Mouse (Mus musculus) brain, adult 2 months (tissue): Measurements from ENCODE around the gene Eaf2.
"Not testable (repeated sequence)": the region's sequence is repeated elsewhere in the genome, so short reads cannot be mapped to it uniquely, and the experiment has no call there.

Source experiments
- DNase-seq: peaks from one replicate; pipeline ENCODE4 v3.0.0; 2011; ENCODE audit warnings: low read depth, low spot score

The Eaf2 gene

DNA sequence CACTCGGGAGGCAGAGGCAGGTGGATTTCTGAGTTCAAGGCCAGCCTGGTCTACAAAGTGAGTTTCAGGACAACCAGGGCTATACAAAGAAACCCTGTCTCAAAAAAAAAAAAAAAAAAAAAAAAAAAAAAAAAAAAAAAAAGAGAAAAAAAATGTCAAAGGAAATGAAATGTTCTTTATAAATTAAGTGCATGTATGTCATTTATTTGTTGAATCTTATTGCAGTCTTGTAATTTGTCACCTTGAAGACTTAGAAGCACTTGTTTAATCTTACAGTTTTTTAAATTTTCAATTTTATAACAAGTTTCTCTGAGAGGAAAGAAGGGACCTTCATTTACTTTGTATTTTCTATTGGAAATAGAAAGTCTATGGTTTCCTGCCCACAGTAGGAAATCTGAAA lies 27.9 kb downstream of the Eaf2 start:
- DNase-seq = not testable (repeated sequence)

DNA sequence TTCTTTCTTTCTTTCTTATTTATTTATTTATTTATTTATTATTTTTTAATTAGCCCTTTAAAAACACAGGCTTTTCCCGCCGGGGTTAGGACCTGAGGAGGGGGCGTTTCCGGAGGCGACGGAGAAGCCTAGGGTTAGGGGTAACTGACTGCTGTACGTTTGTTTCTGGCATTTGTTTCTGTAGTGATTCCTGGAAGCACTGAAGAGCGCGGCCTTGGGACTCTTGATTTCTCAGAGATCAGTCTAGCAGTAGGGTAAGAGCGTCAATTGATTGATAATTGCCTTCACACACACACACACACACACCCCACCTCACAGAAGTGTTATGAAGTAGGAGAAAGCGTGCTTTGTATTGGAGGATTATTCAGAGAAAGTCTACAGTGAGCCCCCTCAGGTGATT lies 46.0 kb downstream of the Eaf2 start:
- peak; percentile 12 for DNase-seq

DNA sequence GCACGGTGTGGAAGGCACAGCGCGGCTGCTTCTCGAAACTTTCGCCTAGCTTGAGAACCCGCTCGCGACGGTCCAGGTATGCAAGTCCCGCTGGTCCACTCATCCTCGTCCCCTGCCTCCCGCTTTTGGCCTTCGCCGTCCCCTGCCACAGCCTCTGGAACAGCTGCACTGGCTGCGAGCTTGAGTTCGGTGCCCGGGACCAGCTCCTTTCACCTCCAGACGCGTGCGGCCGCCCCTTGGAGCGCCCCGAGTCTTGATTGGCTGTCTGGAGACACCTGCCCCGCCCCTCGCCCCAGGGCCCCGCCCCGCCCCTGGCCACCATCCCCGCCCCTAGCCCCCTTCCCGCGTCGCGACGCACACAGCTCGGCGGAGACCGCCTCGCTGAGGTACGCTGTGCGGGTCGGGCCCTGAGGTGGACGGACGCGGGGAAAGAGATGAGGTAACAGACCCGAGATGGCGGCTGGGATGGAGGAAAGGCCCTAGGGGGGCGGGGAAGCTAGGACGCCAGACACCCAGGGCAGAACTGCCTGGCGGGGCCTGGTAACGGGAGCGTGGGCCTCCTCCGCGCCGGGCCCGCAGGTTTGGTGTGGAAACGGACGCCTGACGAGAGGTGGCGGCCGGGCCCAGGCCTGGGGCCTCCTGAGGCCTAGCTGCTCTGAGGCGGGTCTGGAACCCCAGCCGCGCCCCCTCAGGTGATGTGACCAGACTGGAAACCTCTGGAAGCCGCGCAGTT lies 46.6 kb downstream of the Eaf2 start, which contains the start of gene Iqcb1:
TSS of gene Iqcb1 (plus strand) at position 332 of the 733 bp plus-strand sequence.
- DNase-seq = peak; percentile 90

DNA sequence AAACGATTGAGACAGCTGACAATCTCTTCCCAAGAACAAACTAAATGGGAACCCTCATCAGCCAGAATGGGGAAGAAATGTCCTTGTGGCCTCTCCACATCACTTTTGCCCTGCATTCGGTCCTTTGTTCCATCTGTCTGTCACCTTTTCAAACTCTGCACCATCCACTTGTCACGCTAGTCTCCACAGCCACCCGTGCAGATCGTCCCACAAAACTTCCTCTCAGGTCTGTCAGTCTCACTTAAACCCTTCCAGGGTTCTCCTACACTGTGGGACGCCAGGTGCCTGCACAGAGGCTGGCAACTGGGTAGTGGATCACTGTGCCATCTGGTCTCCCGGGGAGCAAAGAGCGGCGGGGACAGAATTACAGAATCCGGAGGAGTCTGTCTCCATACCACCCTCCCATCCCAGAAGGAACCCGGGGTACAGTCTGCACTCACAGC lies 47.2 kb downstream of the Eaf2 start:
- DNase-seq = no peak

DNA sequence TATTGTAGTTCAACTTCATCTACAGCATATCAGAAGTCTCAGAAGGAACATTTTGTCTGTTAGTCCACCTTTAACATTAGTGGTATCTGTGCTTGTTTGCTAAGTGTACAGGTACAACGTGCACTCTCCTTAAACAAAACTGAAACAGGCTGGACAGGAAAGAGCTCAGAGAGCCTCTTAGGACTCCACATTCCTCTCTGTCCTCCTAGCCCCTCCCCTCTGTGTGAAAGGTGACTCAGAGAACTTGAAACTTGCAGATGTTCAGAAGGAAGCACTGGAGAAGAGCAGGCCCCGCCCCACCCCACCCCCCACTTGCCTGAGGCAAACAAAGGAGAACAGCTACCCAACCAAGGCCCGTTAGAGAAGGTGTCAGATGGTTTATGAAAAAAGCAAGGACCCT lies 53.3 kb downstream of the Eaf2 start:
- DNase-seq = peak; percentile 5

DNA sequence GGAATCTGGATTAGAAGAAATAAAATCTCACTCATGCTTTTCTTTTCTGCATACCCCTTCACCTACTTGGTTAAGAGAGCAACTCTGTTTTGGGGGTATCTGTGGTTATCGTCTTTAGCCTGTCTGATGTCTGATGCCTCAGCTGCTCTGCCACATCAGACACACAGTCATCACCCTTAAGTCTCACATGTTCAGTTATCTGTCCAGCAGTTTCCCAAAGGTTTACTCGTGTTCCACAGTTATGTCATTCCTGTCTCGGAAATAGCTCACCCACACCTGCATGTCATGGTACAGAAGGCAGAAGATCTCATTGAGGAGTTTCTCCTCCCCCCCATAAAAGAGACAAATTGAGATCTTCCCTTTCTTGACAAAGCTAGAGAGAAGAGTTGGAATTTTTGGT lies 54.1 kb downstream of the Eaf2 start:
- DNase-seq = no peak

DNA sequence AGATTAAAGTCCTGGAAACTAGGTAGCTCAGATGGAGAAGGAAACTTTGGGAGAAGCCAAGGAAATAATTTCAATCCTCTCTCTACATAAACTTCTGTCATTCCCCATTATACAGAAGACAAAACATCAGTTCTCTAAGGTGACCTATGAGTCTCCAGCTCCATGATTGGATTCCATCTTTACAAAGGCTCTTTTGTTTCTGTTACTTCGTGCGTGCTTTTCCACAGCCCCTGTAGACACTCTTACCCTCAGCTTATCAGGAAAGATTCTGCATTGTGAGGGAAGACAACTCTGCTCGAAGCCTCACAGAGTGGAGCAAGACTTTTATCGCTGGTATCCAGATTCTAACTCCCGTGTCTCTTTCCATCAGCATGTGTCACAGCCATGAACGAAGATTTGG lies 54.8 kb downstream of the Eaf2 start:
- no peak for DNase-seq

DNA sequence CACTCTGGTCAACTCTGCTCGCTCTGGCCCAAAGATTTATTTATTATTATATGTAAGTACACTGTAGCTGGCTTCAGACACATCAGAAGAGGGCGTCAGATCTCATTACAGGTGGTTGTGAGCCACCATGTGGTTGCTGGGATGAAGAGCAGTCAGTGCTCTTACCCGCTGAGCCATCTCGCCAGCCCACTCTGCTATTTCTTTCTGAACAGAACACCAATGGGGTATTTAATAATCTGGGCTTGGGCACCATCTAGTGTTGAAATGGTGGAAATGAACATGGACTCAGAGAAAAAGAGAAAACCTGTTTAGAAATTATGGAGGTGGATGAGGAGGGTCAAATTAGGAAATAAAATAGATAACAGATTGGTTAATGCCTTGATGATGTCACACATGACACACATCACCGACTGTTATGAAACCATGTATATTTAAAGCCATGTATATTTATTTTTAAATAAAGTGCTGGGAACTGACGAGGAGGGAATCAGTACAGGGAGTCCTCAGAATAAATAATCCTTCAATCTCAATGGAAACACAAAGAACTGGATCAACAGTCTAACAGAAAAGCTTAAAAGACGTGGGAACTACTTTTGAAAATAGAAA lies 57.4 kb downstream of the Eaf2 start:
- DNase-seq = peak; percentile 92

DNA sequence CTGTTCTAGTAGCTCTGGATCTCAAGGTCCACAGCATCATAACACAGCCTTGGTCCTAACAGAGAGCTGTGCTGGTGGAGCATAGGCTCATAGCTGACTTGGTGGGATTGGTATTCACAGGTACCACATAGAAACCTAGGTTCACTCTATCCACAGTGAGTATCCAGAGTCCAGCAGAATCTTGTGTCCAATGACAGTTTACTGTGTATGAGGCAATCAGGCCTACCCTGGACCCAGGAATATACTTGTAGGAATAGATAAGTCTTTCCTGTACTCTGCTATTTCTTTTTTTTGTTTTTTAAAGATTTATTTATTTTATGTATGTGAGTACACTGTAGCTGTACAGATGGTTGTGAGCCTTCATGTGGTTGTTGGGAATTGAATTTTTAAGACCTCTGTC lies 57.9 kb downstream of the Eaf2 start:
- no peak for DNase-seq

DNA sequence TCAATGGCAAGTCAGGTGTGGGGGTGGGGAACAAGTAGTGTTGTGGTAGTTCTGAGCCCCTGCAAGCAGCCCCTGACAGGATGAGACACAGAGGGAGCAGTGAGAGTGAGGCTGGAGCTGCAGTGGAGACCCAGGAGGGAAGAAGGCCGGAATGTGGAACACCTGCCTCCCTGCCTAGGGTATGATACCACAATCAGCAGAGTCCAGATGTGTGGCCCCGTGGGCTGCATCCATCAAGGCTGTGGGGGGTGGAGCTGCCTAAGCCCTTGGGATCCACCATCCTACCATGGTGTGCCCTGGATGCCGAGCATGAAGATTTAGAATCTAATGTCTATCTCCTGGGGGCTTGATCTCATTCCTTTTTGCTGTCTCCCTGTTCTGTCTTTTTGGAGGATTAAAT lies 61.1 kb downstream of the Eaf2 start:
- no peak for DNase-seq

DNA sequence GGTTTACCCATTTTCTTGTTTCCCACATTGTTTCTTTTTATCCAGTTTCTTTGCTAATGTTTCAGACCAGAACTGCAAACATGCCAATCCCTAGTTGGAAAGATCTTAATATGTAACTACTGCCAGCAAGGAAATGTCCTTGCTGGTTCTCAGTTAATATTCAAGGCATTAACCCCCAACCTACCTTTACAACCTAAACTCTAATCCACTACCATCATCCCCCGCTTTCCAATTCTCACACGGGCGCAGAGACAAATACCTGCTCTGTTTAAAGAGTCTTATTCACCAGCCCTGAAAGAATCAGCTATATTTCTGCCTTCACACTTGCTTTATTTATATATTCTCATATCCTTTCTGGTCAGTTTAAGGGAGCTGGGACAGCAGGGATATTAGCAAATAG lies 66.2 kb downstream of the Eaf2 start:
- no peak for DNase-seq

DNA sequence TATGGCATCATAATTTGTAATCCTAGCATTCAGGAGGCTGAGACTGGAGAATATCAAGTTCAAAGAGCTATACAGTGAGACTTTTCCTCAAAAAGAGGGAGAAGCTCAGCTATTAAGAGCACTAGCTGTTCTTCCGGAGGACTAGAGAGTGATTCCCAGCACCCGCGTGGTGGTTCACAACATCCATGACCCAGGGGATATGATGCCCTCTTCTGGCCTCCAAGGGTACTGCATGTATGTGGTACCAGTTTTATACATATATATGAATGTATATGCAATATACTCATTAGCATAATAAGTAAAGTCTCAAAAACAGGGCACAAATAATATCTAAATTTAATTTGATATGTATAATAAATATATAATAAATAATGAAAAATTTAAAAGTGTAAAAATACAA lies 72.4 kb downstream of the Eaf2 start:
- DNase-seq = no peak

DNA sequence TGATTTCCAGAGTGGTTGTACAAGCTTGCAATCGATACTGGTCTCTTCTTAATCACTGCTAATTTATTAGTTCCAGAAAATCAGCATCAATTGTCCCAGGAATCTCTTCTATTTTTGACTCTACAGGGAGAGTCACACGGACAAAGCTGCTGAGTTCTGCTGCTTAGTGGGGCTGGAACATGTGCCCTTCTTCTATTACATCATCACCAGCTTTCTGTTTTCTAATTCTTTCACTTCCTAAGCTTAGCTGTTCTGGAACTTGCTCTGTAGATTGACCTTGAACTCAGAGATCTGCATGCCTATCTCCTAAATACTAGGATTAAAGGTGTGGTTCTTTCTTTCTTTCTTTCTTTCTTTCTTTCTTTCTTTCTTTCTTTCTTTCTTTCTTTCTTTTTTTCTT lies 76.5 kb downstream of the Eaf2 start:
- DNase-seq = no peak

DNA sequence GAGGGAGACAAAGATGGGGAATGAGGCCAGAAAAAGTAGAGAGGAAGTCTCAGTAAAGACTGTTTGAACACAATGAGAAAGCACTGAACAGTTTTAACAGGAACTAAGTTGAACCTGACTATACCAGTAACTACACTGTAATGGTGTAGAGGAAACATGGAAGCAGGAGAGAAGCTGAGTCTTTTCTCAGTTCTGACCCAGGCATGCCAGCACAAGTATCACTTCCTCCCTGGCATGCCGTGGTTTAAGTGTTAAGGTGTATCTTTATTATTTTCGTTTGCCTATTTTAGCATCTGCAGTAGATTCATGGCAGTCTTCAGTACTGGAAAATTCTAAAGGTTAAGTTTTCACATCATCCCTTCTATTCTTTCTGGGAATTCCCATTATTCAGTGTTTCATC lies 79.8 kb downstream of the Eaf2 start:
- no peak for DNase-seq

DNA sequence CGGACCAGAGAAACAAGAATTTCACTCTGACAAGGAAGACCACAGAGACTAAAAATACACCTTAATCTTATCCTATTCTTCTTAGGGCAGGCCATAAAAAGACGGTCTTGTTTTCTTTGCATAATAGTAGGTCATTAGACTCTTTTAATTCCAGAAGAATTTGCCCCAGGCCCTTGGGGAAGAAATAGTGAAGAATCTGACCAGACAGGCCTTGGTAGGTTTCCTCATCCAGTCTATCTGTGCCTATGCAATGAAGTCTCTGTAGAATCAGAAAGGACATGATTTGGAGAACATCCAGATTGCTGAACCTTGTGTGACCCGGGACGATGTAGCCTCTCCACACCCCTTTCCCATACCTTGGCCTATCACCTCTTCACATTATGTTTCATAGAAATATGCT lies 84.6 kb downstream of the Eaf2 start:
- no peak for DNase-seq

DNA sequence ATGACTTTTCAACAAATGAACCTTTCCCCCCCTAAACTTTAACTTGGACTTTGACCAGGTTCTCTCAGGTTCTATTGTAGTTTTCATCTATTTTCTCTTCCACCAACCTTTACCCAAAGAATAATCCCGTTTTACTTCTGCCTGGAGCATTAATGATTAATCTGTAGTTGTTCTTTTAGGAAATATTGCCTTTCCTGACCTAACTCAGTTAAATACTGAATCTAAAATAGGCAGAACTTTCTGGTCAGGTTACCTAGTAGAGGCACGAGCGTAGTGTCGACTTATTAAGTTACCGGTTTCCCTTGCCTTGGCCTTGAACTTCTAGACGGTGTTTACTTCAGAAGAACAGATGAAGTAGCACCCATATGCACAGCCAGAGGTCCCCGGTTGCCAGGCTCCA lies 88.3 kb downstream of the Eaf2 start:
- DNase-seq = no peak

DNA sequence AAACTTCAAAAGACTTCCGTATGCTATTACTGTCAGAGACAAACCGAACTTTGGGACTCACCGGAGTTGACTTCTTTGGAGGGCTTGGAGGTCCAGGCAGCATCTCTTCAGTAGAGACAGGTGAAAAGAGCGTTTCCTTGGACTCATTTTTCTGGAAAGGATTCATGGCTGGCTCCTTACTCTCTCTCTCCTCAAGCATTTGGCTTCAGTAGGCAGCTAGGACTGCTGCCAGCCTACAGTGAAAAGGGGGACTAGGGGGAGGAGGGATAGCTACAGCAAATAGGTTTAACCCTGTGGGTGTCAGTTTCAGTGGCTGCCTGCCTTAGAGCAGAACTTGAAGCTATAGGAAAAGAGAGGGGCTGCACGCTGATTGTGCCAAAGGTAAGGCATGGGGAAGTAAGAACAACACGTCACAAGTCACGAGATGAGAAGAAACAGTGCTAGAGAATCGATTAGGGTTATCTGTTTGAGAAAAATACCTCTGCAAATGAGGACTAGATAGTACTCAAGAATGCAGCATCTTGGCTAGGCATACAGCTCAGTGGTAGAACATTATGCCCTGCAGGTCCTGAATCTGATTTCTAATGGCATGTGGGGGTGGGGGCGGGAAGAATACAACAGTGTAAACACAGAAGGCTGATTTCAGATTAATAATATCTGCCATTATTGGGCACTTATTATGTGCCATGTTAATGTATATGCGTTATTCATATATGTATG lies 90.0 kb downstream of the Eaf2 start, which contains the start of gene Slc15a2:
TSS of gene Slc15a2 (minus strand) at position 369 of the 720 bp plus-strand sequence.
- DNase-seq = peak; percentile 55

DNA sequence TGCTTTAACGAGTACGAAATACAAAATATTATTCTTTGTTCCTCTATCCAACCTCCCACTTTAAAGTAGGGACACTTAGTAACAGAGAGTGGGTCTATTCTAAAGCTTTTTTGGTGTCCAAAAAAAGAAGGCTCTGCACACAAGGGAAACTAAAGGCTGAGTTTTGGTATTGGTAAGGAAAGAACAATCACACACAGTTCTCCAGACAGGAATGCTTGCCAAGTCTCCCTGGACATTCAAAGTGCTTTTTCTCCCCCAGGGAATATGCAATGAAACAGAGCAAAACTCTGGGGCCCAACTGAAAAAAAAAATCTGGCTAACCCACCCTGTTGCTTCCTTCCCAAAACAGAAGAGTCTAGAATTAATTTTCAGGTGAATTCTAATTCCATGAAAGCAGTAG lies 90.7 kb downstream of the Eaf2 start:
- DNase-seq = peak; percentile 14

DNA sequence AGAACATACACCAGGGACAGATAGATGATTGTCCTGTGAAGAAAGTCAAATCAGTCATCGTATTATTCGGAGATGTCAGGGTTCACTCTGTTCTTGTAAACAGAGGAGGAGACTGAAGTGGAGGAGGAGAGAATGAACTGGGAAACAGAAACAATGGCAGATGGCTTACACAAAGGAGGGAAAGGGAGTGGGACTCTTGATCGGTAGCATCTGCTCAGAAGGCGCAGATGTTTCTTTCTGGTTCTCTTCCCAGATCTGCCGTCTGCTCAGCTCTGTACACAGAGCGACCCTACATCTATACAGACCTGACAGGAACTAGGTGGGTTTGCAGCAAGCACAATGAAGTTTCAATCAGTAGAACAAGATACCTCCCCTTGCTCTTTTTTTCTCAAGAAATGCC lies 99.1 kb downstream of the Eaf2 start:
- peak; percentile 58 for DNase-seq

DNA sequence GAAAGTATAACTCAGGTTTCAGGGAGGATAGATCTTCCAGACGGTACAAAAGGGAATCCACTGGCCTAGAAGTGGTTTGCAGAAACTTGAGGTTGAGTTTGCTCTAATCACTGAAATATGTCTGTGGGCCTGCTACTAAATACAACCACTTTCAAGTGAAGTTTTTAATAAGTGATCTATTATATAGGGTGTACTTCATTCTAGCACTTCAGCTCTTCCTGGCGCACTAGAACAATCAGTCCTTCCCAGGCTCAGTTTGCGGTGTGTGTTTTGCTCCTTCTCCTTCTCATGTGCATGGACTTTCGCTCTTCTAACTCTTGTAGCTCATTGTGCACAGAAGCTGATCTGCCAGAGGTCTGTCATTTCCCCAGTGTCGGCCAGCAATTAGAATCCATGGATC lies 101.8 kb downstream of the Eaf2 start:
- DNase-seq = no peak

DNA sequence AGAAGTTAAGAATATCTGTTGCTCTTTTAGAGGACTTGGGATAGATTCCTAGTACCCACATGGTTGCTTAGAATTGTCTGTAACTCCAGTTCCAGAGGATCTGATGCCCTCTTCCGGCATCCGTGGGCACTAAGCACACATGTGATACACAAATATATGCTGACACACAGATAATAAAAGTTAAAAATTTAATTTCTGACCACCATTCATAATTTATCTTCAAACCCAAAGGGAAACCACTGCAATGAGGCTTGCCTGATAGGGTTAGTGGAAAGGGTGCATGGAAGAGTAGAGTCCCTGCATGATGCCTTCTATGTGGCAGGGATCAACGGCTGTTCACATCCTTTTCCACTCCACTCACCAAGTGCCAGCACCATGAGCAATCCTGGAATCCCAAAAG lies 103.1 kb downstream of the Eaf2 start:
- DNase-seq = no peak

DNA sequence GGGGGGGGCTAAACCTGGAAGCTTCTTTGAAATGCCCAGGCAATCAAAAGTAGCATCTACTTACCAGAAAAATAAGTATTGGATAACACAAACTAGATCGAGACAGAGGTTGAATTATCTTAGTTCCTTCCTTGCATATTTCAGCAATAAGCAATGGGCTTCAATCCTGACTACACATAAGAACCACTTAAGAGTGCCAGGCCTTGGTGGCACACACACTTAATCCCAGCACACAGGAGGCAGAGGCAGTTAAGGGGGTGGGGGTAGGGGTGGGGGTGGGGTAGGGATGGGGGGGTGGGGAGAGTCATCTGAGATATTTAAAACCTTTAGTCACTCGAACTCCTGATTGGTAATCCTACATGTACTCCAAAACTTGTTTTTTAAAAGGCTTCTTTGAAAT lies 103.6 kb downstream of the Eaf2 start:
- no peak for DNase-seq

DNA sequence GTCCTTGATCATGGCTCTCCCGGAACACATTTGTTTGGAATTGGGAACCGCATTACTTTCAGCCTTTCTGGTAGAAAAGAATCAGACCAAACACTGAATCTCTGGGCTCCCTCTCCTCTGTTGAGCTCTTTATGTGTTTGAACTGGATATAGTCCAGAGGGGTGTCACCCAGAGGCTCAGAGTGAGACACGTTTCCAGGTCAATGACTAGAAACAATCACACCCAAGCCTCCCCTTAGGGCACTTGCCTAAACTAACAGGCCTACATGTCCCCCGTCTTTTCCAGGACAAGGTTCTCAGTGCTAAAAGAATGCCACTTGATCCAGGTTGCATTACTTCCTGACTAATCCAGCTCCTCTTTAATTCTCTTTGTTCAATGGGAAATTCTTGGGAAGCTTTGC lies 104.0 kb downstream of the Eaf2 start:
- DNase-seq = peak; percentile 8
